Mouse (Mus musculus) large intestine, adult 2 months (tissue): ENCODE data around the gene Gtpbp1. TPM values are rescaled to one million over a fixed set of nuclear protein-coding genes. Genes with fewer than 3 reads are reported as not detected.
"Not testable (repeated sequence)": the region's sequence is repeated elsewhere in the genome, so short reads cannot be mapped to it uniquely, and the experiment has no call there.

ENCODE experiments used
- DNase-seq: peaks from one replicate; pipeline ENCODE4 v3.0.0-alpha.2; 2012; ENCODE audit warnings: low read depth, low spot score
- WGBS: fragments of 180-500 bp; shearing (Covaris S2); methylation state at CpG from one replicate; pipeline ENCODE4 v1.1.7; 2018; 5-methylcytosine and 5-hydroxymethylcytosine counted together
- polyA plus RNA-seq: library from polyadenylated mRNA; depleted of rRNA; stranded (reverse); fragments of >200 nt; gene quantifications from 2 replicates; pipeline ENCODE4 v1.2.3, GENCODE M21; 2012; rRNA removed

The Gtpbp1 gene
- 28.8 and 29.1 TPM in 2 replicates for polyA plus RNA-seq

DNA sequence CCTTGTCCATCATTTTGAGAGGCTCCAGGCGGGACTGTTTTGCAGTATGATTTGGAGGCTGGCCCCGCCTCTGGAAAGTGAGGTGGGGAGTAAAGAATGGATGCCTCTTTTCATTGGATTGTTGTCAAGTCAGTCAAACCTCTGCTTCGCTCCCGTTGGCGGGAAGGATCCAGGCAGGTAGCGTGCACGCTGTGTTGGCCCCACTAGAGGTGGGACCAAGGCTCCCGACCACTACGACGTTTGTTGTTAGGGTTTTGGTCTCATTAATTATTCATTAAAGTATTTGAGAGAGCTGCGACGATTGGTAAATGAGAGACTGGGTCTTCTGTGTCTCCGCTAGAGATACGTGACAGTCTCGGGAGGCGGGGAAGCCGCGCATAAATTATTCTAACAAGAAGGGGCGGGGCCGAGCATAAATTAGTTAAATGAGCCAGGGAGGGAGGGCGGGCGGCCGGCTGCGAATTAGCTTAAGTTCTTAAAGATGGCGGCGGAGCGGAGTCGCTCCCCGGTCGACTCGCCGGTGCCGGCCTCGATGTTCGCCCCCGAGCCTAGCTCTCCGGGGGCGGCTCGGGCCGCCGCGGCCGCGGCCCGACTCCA is at the start of gene Gtpbp1:
Gene Gtpbp1, plus strand, starts transcription at position 420 of the 597 bp plus-strand sequence.
- DNase-seq: peak; percentile 99
- under 1% methylated on average over 45 of the region's 45 CpGs for WGBS

DNA sequence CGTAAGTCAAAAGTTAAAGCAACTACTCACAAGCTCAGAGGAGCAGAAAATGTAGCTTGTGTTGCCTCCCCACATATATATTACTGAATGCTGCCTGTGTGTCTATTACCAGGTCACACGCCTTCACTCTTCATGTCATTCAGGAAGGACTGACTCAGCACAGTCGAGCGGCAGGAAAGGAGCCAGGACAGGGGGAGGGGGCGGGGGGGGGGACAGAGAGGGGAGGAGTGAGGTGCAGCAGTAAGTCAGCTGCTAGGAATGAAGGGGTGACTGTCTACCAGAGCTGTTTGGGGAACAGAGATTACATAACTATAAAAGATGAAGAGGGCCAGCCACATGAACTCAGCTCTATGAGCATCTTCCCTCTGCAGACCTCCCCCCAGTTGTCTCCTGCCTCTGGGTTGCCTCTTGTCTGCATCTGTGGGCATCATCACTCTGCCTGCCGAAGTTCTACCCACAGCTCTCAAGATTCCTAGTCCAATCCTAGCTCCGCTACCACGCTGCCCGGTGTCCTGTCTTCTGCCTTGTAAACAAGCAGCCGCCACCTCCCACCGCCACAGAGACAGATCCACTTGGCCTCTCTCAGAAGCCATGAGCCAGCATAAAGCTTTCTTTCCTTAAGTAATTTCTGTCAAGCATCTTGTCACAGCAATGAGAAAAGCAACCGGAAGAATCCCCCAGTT is 49.4 kb upstream of the Gtpbp1 start:
- WGBS: 55% methylated on average over 12 of the region's 12 CpGs

GRCm38 (mm10) chr15:79645483-79645882 is 45.2 kb upstream of the Gtpbp1 start:
- WGBS: 70% methylated on average over 2 of the region's 2 CpGs
- no peak for DNase-seq

More for the DNA sequence above, 49.4 kb upstream of the Gtpbp1 start:
- no peak for DNase-seq

DNA sequence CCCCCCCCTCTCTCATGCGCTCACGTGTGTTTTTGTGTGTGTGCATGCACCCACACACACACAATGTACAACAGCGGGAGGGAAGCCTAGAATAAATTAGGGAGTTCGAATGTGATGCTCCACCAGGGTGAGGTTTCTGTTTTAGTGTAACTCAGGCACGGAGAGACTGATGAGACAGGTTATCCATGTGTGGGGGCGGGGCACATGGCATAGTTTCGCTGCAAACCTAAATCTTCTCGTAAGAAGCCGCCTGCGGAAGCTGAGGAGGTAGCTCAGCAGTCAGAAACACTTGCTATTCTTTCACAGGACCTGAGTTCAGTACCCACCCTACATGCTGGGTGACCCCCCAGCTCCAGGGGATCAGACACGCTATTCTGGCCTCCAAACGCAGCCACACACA is 42.5 kb upstream of the Gtpbp1 start:
- DNase-seq: no peak
- WGBS: 87% methylated on average over 12 of the region's 12 CpGs

DNA sequence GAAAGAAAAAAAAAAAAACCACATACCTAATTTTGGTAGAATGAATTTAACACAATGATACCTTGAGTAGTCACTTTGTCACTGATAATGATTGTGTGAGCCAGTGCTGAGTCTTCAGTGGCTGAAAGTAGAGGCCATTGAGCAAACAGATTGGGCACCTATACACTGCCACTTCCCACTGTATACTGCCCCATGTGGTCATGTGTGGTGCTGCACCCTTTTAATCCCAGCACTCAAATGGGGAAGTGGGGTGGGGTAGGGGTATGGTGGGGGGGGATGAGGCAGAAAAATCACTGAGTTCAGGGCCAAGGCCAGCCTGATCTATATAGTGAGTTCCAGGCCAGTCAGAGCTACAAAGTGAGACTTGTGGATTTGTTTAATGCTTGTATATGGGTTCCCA is 40.1 kb upstream of the Gtpbp1 start:
- DNase-seq: no peak

DNA sequence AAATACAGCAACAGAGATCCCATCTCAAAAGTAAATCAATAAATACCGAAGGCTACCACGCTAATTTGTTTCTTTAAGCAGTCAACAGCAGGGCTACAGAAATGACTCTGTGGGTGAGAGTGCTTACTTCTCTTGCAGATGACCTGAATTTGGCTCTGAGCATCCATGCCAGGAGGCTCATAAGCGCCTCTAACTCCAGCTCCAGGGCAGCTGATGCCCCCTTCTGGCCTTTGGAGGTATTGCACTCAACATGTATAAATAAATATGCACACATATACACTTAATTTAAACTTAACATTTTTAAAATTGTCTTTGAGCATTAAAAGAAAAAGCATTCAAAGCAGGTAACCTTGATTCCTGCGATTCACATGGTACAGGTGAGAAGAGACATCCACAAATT is 39.2 kb upstream of the Gtpbp1 start:
- no peak for DNase-seq
- WGBS: 81% methylated on average over 4 of the region's 4 CpGs

GRCm38 (mm10) chr15:79656451-79656850 is 34.2 kb upstream of the Gtpbp1 start:
- 86% methylated on average over 14 of the region's 14 CpGs for WGBS
- DNase-seq: no peak

DNA sequence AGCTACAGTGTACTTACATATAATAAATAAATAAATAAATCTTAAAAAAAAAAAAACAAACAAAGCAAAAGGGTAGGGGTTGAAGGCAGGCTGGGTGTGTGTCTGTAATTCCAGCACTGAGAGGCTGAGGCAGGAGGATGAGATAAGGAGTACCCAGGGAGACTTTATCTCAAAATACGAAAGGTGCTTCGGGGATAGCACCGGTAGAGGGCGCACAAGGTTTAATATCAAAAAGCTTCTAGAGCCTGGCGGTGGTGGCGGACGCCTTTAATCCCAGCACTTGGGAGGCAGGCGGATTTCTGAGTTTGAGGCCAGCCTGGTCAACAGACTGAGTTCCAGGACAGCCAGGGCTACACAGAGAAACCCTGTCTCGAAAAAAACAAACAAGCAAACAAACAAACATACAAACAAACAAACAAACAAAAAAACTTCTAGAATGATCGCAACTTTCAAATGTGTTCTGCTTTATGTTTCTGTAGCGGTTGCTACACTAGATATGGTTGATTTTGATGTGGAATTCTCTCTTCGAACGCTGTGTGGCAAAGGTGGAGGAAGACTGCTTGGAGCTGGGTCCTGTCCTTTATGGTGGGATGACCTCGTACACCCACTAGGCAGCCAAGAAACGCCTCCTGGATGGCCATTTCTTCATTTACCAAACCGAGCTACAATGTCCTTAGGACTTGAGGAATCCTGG is 32.7 kb upstream of the Gtpbp1 start:
- WGBS: 2% methylated on average over 16 of the region's 16 CpGs
- peak; percentile 73 for DNase-seq

DNA sequence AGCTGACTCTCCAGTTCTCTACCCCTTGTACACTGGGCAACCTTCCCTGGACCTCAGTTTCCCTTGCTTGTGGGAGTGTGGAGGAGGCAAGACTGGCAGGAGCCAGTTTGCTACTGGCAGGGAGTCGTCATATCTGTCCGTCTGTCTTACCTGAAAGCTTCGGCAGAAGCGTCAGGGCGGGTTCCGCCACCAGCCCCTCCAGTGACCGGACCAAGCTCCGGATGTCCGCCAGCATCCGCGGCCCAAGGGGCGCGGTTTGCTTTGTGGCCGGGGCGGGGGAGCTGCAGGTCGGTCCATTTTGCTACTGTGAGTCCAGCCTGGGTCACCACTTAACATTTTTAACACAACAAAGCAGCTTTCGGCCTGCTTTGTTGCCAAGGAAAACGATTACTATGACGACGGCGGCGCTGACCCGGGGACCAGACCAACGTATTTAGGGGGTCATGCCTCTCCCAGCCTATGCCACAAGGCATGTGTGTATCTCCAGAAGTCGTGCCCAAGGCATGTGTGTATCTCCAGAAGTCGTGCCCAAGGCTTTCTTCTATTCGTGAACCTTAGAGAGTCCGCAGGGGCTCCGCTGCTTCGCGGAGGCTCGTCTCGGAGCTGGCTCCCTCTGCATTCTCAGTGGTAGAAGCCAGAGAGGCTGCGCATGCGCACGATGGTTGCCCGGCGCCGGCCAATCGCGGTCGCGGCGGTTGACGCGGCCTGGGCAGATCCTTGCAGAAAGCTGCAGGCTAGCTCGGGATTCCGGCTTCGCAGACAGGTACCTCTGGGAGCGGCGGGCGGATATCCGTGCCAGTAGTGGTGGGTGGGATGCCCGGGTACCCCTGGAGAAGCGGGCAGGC is 31.9 kb upstream of the Gtpbp1 start, which contains the start of the genes Fam227a and Cby1:
Gene Fam227a, minus strand, starts transcription at position 426 of the 845 bp plus-strand sequence.
Gene Cby1, plus strand, starts transcription at position 669 of the 845 bp plus-strand sequence.
- WGBS: under 1% methylated on average over 55 of the region's 55 CpGs
- DNase-seq: peak; percentile 66

DNA sequence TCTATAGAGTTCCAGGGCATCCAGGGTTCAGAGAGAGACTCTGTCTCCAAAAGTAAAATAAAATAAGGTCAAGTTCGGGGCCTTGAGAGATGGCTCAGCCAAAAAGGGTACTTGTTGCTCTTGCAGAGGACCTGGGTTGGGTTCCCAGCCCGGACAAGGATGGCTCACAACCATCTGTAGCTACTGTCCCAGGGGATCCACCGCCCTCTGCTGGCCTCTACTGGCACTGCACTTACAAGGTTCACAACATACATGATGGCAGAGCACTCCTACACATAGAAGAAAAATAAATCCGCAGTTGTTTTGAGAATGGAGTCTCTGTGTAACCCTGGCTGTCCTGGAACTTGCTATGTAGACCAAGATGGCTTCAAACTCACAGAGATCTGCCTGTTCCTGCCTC is 28.8 kb upstream of the Gtpbp1 start:
- 75% methylated on average over 4 of the region's 4 CpGs for WGBS
- no peak for DNase-seq

- 92% methylated on average over 8 of the region's 8 CpGs for WGBS
Observed at GRCm38 (mm10) chr15:79664666-79665065, 26.0 kb upstream of the Gtpbp1 start.

GRCm38 (mm10) chr15:79669195-79669594 is 21.4 kb upstream of the Gtpbp1 start:
- no peak for DNase-seq

More at GRCm38 (mm10) chr15:79664666-79665065, 26.0 kb upstream of the Gtpbp1 start:
- no peak for DNase-seq

GRCm38 (mm10) chr15:79670249-79670971 is 20.2 kb upstream of the Gtpbp1 start, which contains the start of gene Tomm22:
Gene Tomm22, plus strand, starts transcription at chr15:79670861.
- no peak for DNase-seq
- WGBS: 11% methylated on average over 33 of the region's 33 CpGs

More at GRCm38 (mm10) chr15:79669195-79669594, 21.4 kb upstream of the Gtpbp1 start:
- WGBS: 55% methylated on average over 10 of the region's 10 CpGs

GRCm38 (mm10) chr15:79670972-79671299 is 19.7 kb upstream of the Gtpbp1 start:
- under 1% methylated on average over 37 of the region's 37 CpGs for WGBS

GRCm38 (mm10) chr15:79671828-79672348 is 18.8 kb upstream of the Gtpbp1 start:
- not testable (repeated sequence) for DNase-seq
- 53% methylated on average over 11 of the region's 11 CpGs for WGBS

More at GRCm38 (mm10) chr15:79670972-79671299, 19.7 kb upstream of the Gtpbp1 start:
- DNase-seq: no peak

- WGBS: 43% methylated on average over 2 of the region's 2 CpGs
- no peak for DNase-seq
Observed at GRCm38 (mm10) chr15:79677936-79678335, 12.7 kb upstream of the Gtpbp1 start.

GRCm38 (mm10) chr15:79681973-79682372 is 8.7 kb upstream of the Gtpbp1 start:
- no peak for DNase-seq
- 49% methylated on average over 4 of the region's 4 CpGs for WGBS

DNA sequence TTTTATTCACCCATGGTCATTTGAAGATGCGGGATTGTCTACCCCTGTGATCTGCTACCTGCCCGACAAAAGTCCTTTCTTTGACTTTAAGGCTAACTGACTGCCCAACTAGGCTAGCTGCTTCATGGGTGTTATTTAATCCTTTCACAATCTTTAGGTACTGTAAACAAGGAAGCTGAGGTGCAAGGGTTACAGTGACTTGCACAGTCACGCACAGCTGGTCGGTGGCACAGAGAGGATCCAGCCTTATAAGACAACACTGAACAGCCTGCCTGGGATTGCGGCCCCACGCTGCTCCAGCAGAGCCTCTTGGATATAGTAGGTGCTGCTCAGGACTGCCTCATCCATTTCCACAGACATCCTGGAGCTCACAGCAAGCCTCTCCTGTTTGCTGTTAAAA is 7.5 kb upstream of the Gtpbp1 start:
- DNase-seq: no peak
- WGBS: 26% methylated on average over 6 of the region's 6 CpGs
